Mouse (Mus musculus): ENCODE measurements around the gene Mphosph9. TPM values are rescaled to one million over a fixed set of nuclear protein-coding genes. Genes with fewer than 3 reads are reported as not detected.

Mphosph9 gene
- polyA plus RNA-seq, 1 experiment from 2014 or later, result 9.3 TPM

DNA sequence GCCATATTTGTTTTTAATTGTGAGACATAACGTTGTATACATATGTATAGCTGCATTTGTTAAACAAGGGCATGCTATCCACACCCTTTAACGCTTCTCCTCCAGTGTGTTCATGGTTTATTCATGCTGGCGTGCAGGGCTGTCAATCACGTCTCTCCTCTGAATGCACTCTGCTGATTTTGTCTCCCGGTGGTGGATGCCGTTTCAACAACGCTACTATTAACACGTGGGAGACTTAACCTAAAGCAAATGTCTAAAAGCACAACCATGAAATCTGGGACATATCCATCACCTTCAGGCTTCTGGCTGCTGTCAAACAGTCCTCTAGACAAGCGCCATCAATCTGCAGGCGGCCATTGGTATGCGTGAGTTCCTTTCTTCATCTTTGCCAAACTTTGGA is 58.1 kb downstream of the Mphosph9 start:
- DNase-seq (ENCODE audit: low spot score) (peak; percentile 66), ATAC-seq (ENCODE audit: low read depth) (peak; percentile 60; the same call in 1 of the 2 replicates)
- Histone ChIP-seq H3K4me2 (ENCODE audit: low read depth, low read length) (no peak overlapping the region), H3K27me3 (replicated peaks; ENCODE audit: control insufficient read depth, insufficient read depth, low read length) (no peaks in the 10 kb centered on the region), H3K9me3 (ENCODE audit: control insufficient read depth, low read length) (no peaks in the 10 kb centered on the region), H3K4me3 (ENCODE audit: low read depth, low read length) (no peak overlapping the region), H3K36me3 (ENCODE audit: control insufficient read depth, insufficient read depth, low read length) (peaks cover 20% of the 10 kb centered on the region), H3K4me1 (ENCODE audit: control insufficient read depth, insufficient read depth, low read length) (no peaks in the 10 kb centered on the region), H3K27ac (replicated peaks; ENCODE audit: low read depth, low read length) (no peak overlapping the region), H3K9ac (ENCODE audit: low read depth, low read length) (no peak overlapping the region)
- 38% methylated on average over 11 of the region's 11 CpGs for WGBS

DNA sequence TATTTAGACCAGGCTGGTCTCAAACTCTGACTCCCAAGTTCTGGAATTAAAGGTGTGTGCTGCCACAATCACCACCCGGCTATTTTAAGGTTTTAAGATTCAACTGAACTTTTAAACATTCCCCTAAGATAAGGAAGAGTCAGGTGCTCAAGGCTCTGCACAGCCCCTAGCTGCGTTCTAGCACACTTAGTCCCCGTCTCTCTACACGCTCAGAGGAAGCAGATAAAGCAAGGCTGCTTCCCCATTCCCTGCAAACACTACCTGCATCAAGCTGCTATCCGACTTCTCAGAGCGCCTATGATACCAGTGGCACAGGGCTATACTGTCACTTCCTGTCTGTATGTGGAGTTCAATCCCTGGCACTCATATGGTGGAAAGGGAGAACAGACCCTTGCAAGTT is 60.1 kb downstream of the Mphosph9 start:
- H3K4me3 ChIP-seq (ENCODE audit: low read depth, low read length), result no peak overlapping the region
- WGBS, result 90% methylated on average over 6 of the region's 6 CpGs
- peaks cover 25% of the 10 kb centered on the region for H3K36me3 ChIP-seq (ENCODE audit: control insufficient read depth, insufficient read depth, low read length)
- H3K27ac ChIP-seq (replicated peaks; ENCODE audit: low read depth, low read length), result no peak overlapping the region
- no peak overlapping the region for H3K4me2 ChIP-seq (ENCODE audit: low read depth, low read length)
- DNase-seq (ENCODE audit: low spot score) (no peak), ATAC-seq (ENCODE audit: low read depth) (no peak)
- no peaks in the 10 kb centered on the region for H3K27me3 ChIP-seq (replicated peaks; ENCODE audit: control insufficient read depth, insufficient read depth, low read length)
- no peak overlapping the region for H3K9ac ChIP-seq (ENCODE audit: low read depth, low read length)
- H3K4me1 ChIP-seq (ENCODE audit: control insufficient read depth, insufficient read depth, low read length), result no peaks in the 10 kb centered on the region
- no peaks in the 10 kb centered on the region for H3K9me3 ChIP-seq (ENCODE audit: control insufficient read depth, low read length)

DNA sequence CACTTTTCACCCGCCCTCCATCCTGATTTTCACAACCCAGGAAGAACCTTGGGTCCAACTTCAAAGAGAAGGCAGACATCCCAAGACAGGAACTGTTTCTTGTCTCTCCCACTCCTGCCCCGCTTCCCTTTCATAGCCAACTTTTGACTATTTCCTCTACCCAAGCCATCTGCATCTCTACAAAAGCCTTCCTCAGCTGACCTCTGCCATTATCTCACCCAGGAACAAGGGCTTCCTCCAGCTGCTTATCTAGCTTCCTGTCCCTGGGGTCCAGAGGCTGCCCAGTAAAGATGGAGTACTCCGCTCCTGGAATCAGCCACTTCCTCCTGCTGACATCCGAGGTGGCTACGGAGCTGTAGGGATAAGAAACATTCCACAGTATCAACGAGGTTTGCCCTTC is 61.0 kb downstream of the Mphosph9 start:
- DNase-seq (ENCODE audit: low spot score) (no peak), ATAC-seq (ENCODE audit: low read depth) (no peak)
- no peak overlapping the region for H3K4me3 ChIP-seq (ENCODE audit: low read depth, low read length)
- H3K4me1 ChIP-seq (ENCODE audit: control insufficient read depth, insufficient read depth, low read length), result no peaks in the 10 kb centered on the region
- WGBS, result 87% methylated on average over 6 of the region's 6 CpGs
- peaks cover 30% of the 10 kb centered on the region for H3K36me3 ChIP-seq (ENCODE audit: control insufficient read depth, insufficient read depth, low read length)
- no peaks in the 10 kb centered on the region for H3K27me3 ChIP-seq (replicated peaks; ENCODE audit: control insufficient read depth, insufficient read depth, low read length)
- H3K9me3 ChIP-seq (ENCODE audit: control insufficient read depth, low read length), result no peaks in the 10 kb centered on the region
- no peak overlapping the region for H3K9ac ChIP-seq (ENCODE audit: low read depth, low read length)
- no peak overlapping the region for H3K4me2 ChIP-seq (ENCODE audit: low read depth, low read length)
- no peak overlapping the region for H3K27ac ChIP-seq (replicated peaks; ENCODE audit: low read depth, low read length)

DNA sequence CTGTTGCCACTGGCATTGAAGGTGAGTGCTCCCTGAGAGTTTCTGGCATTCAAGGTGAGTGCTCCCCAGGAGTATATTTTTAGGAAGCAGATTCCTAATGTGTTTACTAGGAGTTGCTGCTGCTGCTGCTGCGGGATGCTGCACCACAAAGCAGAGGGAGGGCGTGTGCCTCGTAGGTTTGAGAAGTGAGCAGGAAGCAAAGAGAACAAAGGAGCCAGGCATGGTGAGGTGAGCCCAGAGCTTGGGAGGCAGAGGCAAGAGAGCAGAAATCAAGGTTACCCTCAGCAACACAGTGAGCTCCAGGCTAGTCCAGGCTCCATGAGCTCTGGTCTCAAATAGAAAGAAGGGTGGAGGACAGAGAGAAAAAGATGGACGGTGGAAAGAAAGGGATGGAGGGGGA is 64.5 kb downstream of the Mphosph9 start:
- DNase-seq (ENCODE audit: low spot score) (no peak), ATAC-seq (ENCODE audit: low read depth) (no peak)
- no peaks in the 10 kb centered on the region for H3K27me3 ChIP-seq (replicated peaks; ENCODE audit: control insufficient read depth, insufficient read depth, low read length)
- no peak overlapping the region for H3K4me3 ChIP-seq (ENCODE audit: low read depth, low read length)
- no peak overlapping the region for H3K4me2 ChIP-seq (ENCODE audit: low read depth, low read length)
- H3K36me3 ChIP-seq (ENCODE audit: control insufficient read depth, insufficient read depth, low read length), result peaks cover 45% of the 10 kb centered on the region
- H3K9me3 ChIP-seq (ENCODE audit: control insufficient read depth, low read length), result no peaks in the 10 kb centered on the region
- no peak overlapping the region for H3K9ac ChIP-seq (ENCODE audit: low read depth, low read length)
- H3K4me1 ChIP-seq (ENCODE audit: control insufficient read depth, insufficient read depth, low read length), result no peaks in the 10 kb centered on the region
- no peak overlapping the region for H3K27ac ChIP-seq (replicated peaks; ENCODE audit: low read depth, low read length)
- 67% methylated on average over 4 of the region's 4 CpGs for WGBS

DNA sequence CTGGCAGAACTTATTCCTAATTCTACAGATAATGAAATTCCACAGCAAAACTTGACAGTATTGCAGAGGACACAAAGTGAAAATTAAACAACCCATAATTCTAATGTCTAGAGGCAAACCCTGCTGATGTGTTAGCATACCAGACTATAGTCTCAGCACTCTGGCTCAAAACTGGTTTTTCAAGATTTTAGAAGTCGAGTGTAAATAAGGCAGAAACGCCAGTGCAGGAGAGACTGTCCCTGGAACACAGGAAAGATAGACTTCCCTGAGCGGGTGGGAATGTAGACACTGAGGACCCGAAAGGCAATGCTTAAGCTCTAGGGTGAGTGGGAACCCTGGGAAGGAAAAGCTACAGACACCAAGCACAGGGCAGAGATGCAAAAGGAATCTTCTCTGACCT is 65.7 kb downstream of the Mphosph9 start:
- H3K4me1 ChIP-seq (ENCODE audit: control insufficient read depth, insufficient read depth, low read length), result no peaks in the 10 kb centered on the region
- H3K4me3 ChIP-seq (ENCODE audit: low read depth, low read length), result no peak overlapping the region
- WGBS, result 80% methylated on average over 4 of the region's 4 CpGs
- no peaks in the 10 kb centered on the region for H3K9me3 ChIP-seq (ENCODE audit: control insufficient read depth, low read length)
- DNase-seq (ENCODE audit: low spot score), result peak; percentile 49
- H3K9ac ChIP-seq (ENCODE audit: low read depth, low read length), result no peak overlapping the region
- H3K4me2 ChIP-seq (ENCODE audit: low read depth, low read length), result no peak overlapping the region
- no peak; the same call in 1 of the 2 replicates for ATAC-seq (ENCODE audit: low read depth)
- H3K27me3 ChIP-seq (replicated peaks; ENCODE audit: control insufficient read depth, insufficient read depth, low read length), result no peaks in the 10 kb centered on the region
- peaks cover 55% of the 10 kb centered on the region for H3K36me3 ChIP-seq (ENCODE audit: control insufficient read depth, insufficient read depth, low read length)
- 0 out of 2 replicates have a peak overlapping the region, but pooled peaks have one; percentile 25 for H3K27ac ChIP-seq (replicated peaks; ENCODE audit: low read depth, low read length)

DNA sequence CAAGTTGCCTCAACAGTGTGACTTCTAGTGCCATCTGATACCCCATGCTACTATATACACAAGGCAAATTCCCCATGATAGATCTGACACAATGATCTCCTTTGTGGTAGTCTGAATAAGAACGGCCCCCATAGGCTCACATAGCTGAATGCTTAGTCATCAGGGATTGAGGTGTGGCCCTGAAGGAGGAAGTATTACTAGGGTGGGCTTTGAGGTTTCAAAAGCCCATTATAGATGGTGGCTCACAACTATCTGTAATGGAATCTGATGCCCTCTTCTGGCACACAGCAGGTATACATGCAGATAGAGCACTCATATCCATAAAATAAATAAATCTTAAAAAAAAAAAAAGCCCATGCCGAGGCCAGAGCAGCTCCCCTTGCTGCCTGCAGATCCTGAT is 68.6 kb downstream of the Mphosph9 start:
- H3K27me3 ChIP-seq (replicated peaks; ENCODE audit: control insufficient read depth, insufficient read depth, low read length), result no peaks in the 10 kb centered on the region
- DNase-seq (ENCODE audit: low spot score) (peak; percentile 61), ATAC-seq (ENCODE audit: low read depth) (peak; percentile 68)
- 47% methylated on average over 2 of the region's 2 CpGs for WGBS
- no peaks in the 10 kb centered on the region for H3K9me3 ChIP-seq (ENCODE audit: control insufficient read depth, low read length)
- no peak overlapping the region for H3K4me3 ChIP-seq (ENCODE audit: low read depth, low read length)
- H3K4me1 ChIP-seq (ENCODE audit: control insufficient read depth, insufficient read depth, low read length), result no peaks in the 10 kb centered on the region
- no peak overlapping the region for H3K4me2 ChIP-seq (ENCODE audit: low read depth, low read length)
- peaks cover 64% of the 10 kb centered on the region for H3K36me3 ChIP-seq (ENCODE audit: control insufficient read depth, insufficient read depth, low read length)
- H3K27ac ChIP-seq (replicated peaks; ENCODE audit: low read depth, low read length), result no peak overlapping the region
- H3K9ac ChIP-seq (ENCODE audit: low read depth, low read length), result no peak overlapping the region

DNA sequence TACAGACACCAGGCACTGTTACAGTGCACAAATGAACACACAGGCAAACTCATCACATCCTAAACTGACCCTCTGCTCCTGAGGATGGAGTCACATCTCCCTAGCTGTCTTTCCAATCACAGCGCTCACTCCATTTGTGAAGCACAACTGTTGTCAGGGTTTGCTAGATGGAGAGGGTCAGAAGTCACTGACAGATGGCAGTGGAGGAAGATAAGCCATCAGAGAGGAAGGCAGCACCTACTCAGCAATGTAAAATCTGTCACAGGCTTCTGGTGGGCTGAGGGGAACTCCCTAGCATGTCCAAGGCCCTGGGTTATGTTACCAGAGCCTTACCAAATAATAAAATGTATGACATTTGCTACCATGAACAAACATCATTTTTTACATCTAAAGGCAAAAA is 69.7 kb downstream of the Mphosph9 start:
- H3K9me3 ChIP-seq (ENCODE audit: control insufficient read depth, low read length), result no peaks in the 10 kb centered on the region
- H3K4me1 ChIP-seq (ENCODE audit: control insufficient read depth, insufficient read depth, low read length), result no peaks in the 10 kb centered on the region
- no peak overlapping the region for H3K27ac ChIP-seq (replicated peaks; ENCODE audit: low read depth, low read length)
- no peak overlapping the region for H3K4me3 ChIP-seq (ENCODE audit: low read depth, low read length)
- no peak overlapping the region for H3K9ac ChIP-seq (ENCODE audit: low read depth, low read length)
- WGBS, result 100% methylated on average over 1 of the region's 1 CpGs
- DNase-seq (ENCODE audit: low spot score), result no peak
- H3K27me3 ChIP-seq (replicated peaks; ENCODE audit: control insufficient read depth, insufficient read depth, low read length), result no peaks in the 10 kb centered on the region
- peaks cover 74% of the 10 kb centered on the region for H3K36me3 ChIP-seq (ENCODE audit: control insufficient read depth, insufficient read depth, low read length)
- H3K4me2 ChIP-seq (ENCODE audit: low read depth, low read length), result no peak overlapping the region
- no peak for ATAC-seq (ENCODE audit: low read depth)

DNA sequence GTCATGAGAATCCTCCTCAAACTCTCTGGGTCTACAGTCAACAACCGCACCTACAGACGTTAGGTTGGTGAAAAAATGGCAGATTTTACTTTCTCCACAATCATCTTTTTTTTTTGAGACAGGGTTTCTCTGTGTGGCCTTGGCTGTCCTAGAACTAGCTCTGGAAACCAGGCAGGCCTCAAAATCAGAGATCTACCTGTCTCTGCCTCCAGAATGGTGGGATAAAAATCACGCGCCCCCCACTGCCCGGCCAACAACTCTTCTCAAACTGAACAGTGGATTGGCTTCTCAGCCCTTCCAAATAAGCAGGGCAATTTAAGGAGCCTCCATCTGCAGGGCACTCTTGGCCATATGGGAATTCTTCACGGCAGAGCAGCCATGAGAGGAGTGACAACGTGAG is 72.6 kb downstream of the Mphosph9 start:
- Histone ChIP-seq H3K9ac (ENCODE audit: low read depth, low read length) (no peak overlapping the region), H3K36me3 (ENCODE audit: control insufficient read depth, insufficient read depth, low read length) (peaks cover 60% of the 10 kb centered on the region), H3K27me3 (replicated peaks; ENCODE audit: control insufficient read depth, insufficient read depth, low read length) (no peaks in the 10 kb centered on the region), H3K4me1 (ENCODE audit: control insufficient read depth, insufficient read depth, low read length) (peaks cover 5% of the 10 kb centered on the region; the same call in 1 of the 2 replicates), H3K27ac (replicated peaks; ENCODE audit: low read depth, low read length) (no peak overlapping the region), H3K4me3 (ENCODE audit: low read depth, low read length) (no peak overlapping the region), H3K4me2 (ENCODE audit: low read depth, low read length) (no peak overlapping the region), H3K9me3 (ENCODE audit: control insufficient read depth, low read length) (no peaks in the 10 kb centered on the region)
- WGBS, result 84% methylated on average over 7 of the region's 7 CpGs
- ATAC-seq (ENCODE audit: low read depth), result no peak
- DNase-seq (ENCODE audit: low spot score), result no peak

DNA sequence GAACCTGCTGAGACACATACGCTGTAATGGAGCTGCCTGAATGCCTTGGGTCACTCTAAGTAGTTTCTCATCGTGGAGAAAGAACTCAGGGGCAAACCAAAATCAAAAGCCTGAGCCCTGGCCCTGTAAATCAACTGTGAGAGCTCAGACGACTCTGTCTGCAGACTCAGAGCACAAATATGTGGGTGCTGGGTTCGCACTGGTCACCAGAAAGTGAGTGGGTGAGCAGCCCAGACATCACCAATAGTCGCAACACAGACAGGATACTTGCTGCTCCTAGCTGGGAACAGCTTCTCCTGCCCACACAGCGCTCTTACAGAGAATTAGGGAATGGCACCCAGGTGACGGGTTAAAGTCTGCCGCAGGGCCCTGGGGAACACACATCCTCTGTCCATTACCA is 74.2 kb downstream of the Mphosph9 start:
- H3K4me3 ChIP-seq (ENCODE audit: low read depth, low read length), result no peak overlapping the region
- no peak overlapping the region for H3K4me2 ChIP-seq (ENCODE audit: low read depth, low read length)
- H3K36me3 ChIP-seq (ENCODE audit: control insufficient read depth, insufficient read depth, low read length), result peaks cover 49% of the 10 kb centered on the region
- no peaks in the 10 kb centered on the region for H3K27me3 ChIP-seq (replicated peaks; ENCODE audit: control insufficient read depth, insufficient read depth, low read length)
- no peak overlapping the region for H3K27ac ChIP-seq (replicated peaks; ENCODE audit: low read depth, low read length)
- ATAC-seq (ENCODE audit: low read depth) (no peak), DNase-seq (ENCODE audit: low spot score) (no peak)
- H3K9me3 ChIP-seq (ENCODE audit: control insufficient read depth, low read length), result no peaks in the 10 kb centered on the region
- H3K9ac ChIP-seq (ENCODE audit: low read depth, low read length), result no peak overlapping the region
- WGBS, result 88% methylated on average over 8 of the region's 8 CpGs
- H3K4me1 ChIP-seq (ENCODE audit: control insufficient read depth, insufficient read depth, low read length), result peaks cover 9% of the 10 kb centered on the region
